Mouse (Mus musculus): ENCODE data around the gene Csf1.
A peak's percentile ranks its signal among the peaks of the same experiment; 100 is the strongest.

The Csf1 gene

GRCm38 (mm10) chr3:107703675-107704370, 56.4 kb downstream of the Csf1 start:
- DNase-seq (ENCODE audit: low spot score in 2 of 2), result no peak

DNA sequence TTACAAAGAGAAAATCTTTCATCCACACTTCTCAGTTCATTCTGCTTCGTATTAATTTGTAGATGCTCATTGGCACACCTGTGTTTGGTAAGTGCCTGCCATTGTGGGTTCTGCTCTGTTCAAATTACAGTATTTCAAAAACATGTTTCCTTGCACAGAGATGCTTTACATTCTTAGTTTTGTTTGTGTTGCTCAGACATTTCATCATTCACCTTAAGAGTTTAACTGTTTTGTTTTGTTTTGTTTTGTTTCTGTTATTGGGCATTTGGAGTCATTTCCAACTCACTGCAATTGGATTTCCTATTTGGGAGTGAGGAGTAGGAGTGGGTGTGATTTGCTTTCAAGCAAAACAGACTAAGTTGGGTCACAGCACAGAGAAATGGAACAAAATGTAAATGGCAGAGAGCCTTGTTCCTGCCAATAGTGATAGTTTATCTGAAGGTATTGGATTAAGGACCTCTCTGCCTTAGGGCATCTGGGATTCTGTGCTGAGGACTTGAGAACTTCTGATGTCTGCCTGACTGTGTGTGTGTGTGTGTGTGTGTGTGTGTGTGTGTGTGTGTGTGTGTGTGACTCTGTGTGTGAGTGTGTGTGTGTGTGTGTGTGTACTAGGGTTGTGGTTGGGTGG, 58.4 kb downstream of the Csf1 start:
- no peak for DNase-seq (ENCODE audit: low spot score in 2 of 2)

GRCm38 (mm10) chr3:107700625-107701024, 59.6 kb downstream of the Csf1 start:
- DNase-seq (ENCODE audit: low spot score in 2 of 2), result no peak

DNA sequence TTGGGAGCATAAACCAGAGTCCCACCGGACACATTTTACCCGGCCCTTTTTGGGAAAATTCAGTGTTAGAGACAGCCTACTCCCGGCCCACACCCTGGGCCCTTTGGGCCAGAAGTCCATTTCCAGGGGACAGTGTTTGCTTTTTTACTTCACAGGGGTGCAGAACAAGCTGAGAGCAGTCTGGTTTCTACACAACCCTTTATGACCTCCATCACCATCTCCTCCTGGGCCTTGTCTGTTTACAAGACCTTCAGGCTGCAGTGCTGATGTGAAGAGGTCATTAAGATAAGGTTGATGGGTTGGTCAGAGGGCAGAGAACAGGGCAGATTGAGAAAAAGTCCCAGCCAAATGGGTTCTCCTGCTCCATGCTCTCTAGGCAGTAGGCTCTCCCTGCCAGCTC, 63.4 kb downstream of the Csf1 start:
- DNase-seq (ENCODE audit: low spot score in 2 of 2), result no peak

GRCm38 (mm10) chr3:107695948-107696881, 64.1 kb downstream of the Csf1 start, which contains the start of gene Ahcyl1:
Gene Ahcyl1, minus strand, starts transcription at chr3:107696560.
- DNase-seq (ENCODE audit: low spot score in 2 of 2), result peak; percentile 98 to 99

DNA sequence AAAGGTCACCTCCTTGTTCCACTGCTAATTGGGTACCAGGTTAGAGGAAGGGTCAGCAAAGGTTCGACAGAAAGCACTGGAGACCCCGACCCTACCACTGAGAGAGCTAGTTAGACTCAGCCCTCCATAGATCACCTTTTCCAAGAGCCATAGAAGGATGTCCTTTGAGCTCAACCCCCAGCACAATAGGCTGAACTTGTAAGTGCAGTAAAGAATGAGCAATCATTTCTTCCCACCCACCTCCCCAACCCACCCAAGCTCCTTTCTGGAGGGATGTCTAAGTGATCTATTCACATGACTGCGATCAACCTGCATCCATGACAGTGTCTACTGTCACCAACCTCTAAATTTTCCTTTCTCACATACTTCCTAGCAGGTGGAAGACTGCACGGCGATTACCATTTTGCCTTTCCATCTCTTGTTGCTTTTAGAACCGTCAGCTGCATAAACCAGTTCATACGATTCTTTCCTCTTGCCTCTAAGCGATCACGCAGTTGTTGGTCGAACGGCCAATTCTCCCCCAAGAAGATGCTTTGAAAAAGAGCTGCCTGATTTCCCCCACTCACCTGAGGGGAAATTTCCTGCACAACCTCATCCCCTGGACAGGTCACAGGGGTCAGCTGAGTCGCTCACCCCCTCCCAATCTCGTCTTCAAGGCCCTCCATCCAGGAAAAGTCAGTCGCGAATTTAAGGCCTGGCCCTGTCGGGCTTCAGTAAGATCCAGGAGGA, 64.9 kb downstream of the Csf1 start:
- DNase-seq (ENCODE audit: low spot score in 2 of 2), result no peak

DNA sequence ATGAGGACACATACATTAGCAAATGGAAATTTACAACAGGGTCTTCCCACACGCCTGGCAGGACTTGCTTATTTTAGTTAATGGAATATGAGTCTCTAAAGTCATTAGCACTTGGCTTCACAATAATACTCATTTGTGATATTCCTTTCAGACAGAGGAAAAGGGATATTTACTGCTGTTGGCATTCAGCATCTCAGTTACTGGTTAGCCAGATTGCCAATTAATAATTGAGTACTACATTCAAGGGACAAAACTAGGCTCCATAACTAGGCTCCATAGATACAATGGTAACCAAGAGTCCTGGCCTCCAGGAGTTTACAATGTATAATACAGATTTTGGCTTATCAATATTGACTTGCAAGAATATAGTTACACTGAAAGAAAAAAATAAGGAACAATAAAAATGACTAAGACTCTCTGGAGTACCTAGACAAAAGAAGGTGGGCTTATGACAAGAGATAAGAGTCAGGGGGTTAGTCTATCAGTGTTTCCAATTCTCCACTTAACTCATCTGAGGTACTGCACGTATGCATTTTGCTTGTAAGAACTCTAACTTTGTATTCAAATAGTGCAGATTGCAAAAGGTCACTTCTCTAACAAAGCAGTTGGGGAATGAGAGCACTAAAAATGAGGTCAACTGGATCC, 65.9 kb downstream of the Csf1 start:
- DNase-seq (ENCODE audit: low spot score in 2 of 2), result no peak
